Mouse (Mus musculus) ES-E14 (cell line): Measurements from ENCODE around the gene Uaca. TPM values are rescaled to one million over a fixed set of nuclear protein-coding genes. Genes with fewer than 3 reads are reported as not detected.
A peak's percentile ranks its signal among the peaks of the same experiment; 100 is the strongest.

ENCODE experiments used
- DNase-seq: peaks from one replicate; pipeline ENCODE4 v3.0.0-alpha.2; 2013; ENCODE audit warnings: low read depth, low spot score
- H3K27ac ChIP-seq: 2 replicates; pipeline ENCODE4 v1.5.1; 2012; ENCODE audit warnings: low read depth, mild to moderate bottlenecking, low read length, moderate library complexity, mixed read lengths; ENCODE audit not compliant: poor library complexity, insufficient read depth, severe bottlenecking
- H3K36me3 ChIP-seq: 2 replicates; pipeline ENCODE4 v1.6.1; 2012; ENCODE audit warnings: mild to moderate bottlenecking, low read length, moderate library complexity, mixed read lengths; ENCODE audit not compliant: control insufficient read depth, poor library complexity, insufficient read depth, severe bottlenecking
- H3K4me1 ChIP-seq, 2 experiments: fragments of 150-350 bp in 1 of 2; sonication (generic) in 1 of 2; 2 replicates each; pipeline ENCODE4 v1.6.1; 2012; ENCODE audit warnings: low read length in 2 of 2, mild to moderate bottlenecking in 1 of 2, mixed read lengths in 1 of 2; ENCODE audit not compliant: control insufficient read depth in 2 of 2, insufficient read depth in 2 of 2, poor library complexity in 1 of 2
- H3K4me3 ChIP-seq, 2 experiments: fragments of 150-350 bp in 1 of 2; sonication (generic) in 1 of 2; 2 replicates each; pipeline ENCODE4 v1.5.1; 2012; ENCODE audit warnings: low read length in 2 of 2, low read depth in 1 of 2, mild to moderate bottlenecking in 1 of 2, mixed read lengths in 1 of 2; ENCODE audit not compliant: insufficient read depth in 1 of 2, poor library complexity in 1 of 2, severe bottlenecking in 1 of 2
- H3K9ac ChIP-seq: 2 replicates; pipeline ENCODE4 v1.6.1; 2012; ENCODE audit warnings: low read depth, mild to moderate bottlenecking, low read length, mixed read lengths; ENCODE audit not compliant: poor library complexity, insufficient read depth, severe bottlenecking
- H3K9me3 ChIP-seq: fragments of 150-350 bp; sonication (generic); 2 replicates; pipeline ENCODE4 v1.6.1; 2012; ENCODE audit warnings: low read depth, mild to moderate bottlenecking, low read length; ENCODE audit not compliant: control insufficient read depth, insufficient read depth
- CHD2 ChIP-seq: IDR thresholded peaks from 2 replicates; pipeline ENCODE4 v1.6.1; 2014; ENCODE audit warnings: mild to moderate bottlenecking, low read depth, low read length, inconsistent platforms
- HCFC1 ChIP-seq: IDR thresholded peaks from 2 replicates; pipeline ENCODE4 v1.6.1; 2012; ENCODE audit warnings: low read length, inconsistent platforms, borderline replicate concordance; ENCODE audit not compliant: insufficient read depth
- MAFK ChIP-seq: IDR thresholded peaks from 2 replicates; pipeline ENCODE4 v1.6.1; 2014; ENCODE audit warnings: mild to moderate bottlenecking, low read depth, low read length, inconsistent platforms; ENCODE audit not compliant: insufficient read depth
- ZC3H11A ChIP-seq: IDR thresholded peaks from 2 replicates; pipeline ENCODE4 v1.6.1; 2012; ENCODE audit warnings: low read depth, mild to moderate bottlenecking, inconsistent platforms, low read length, borderline replicate concordance
- ZNF384 ChIP-seq: IDR thresholded peaks from 2 replicates; pipeline ENCODE4 v1.6.1; 2012; ENCODE audit warnings: low read depth, low read length, inconsistent platforms
- in situ Hi-C, 2 experiments: fragments of 600-800 bp; cut with MboI; formaldehyde crosslinking; loops; one replicate each; pipeline ENCODE4 v1.15.1; 2025; ENCODE audit warnings: low sequenced_read_pairs in 2 of 2, inconsistent platforms in 1 of 2; ENCODE audit not compliant: unreplicated experiment in 2 of 2
- total RNA-seq: library from RNA; depleted of rRNA; stranded (reverse); fragments of 300-350 nt; gene quantifications from 2 replicates; pipeline ENCODE4 v1.2.3, GENCODE M21; 2012

Gene Uaca
- total RNA-seq, 1 experiment = 22.1 TPM

DNA sequence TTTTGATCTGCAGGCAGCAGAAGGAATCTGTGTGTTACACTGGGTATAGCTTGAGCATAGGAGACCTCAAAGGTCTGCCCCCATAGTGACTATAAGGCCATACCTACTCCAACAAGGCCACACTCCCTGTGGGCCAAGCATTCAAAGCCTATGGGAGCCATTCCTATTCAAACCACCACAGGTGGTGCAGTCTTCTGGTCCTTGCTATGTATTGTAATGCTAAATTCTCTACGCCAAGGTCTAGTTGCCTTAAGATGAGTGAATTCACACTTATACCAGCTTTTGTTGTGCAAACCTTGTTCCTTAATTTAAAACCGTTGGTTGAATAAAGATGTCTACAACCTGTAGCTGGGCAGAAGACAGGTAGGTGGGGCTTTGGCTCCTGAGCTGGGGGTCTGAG is 46.2 kb upstream of the Uaca start:
- Histone ChIP-seq H3K4me1 (no peaks in the 10 kb centered on the region), H3K9me3 (no peaks in the 10 kb centered on the region), H3K36me3 (no peaks in the 10 kb centered on the region), H3K4me3 (no peak overlapping the region), H3K9ac (no peak overlapping the region), H3K27ac (no peak overlapping the region)
- no peak for DNase-seq
- TF ChIP-seq MAFK (no peak), HCFC1 (no peak), ZC3H11A (no peak), CHD2 (no peak), ZNF384 (no peak)
- in situ Hi-C loops = no loop called here

DNA sequence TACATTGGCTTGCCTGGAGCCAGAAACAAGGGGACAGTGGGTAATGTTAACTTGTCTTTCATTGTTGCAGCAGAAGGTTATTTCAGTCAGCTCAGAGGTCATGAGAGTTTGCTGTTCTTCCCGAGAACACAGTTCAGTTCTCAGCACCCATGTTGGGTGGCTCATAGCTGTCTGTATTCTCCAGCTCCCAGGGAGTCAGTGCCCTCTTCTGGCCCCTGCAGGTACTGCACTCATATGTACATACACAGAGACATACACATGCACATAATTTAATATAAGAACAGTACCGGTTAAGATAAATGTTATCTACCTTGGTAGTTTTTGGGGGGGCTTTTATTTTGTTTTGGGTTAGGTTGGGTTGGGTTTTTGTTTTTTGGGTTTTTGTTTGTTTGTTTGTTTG is 45.2 kb upstream of the Uaca start:
- no peak for TF ChIP-seq HCFC1
- TF ChIP-seq ZNF384 = no peak
- no peak for TF ChIP-seq MAFK
- TF ChIP-seq ZC3H11A = no peak
- TF ChIP-seq CHD2 = no peak
- no peak overlapping the region for H3K9ac ChIP-seq
- DNase-seq = peak; percentile 40
- in situ Hi-C loops = no loop called here
- H3K4me3 ChIP-seq = no peak overlapping the region
- no peaks in the 10 kb centered on the region for H3K9me3 ChIP-seq
- H3K27ac ChIP-seq = no peak overlapping the region
- H3K36me3 ChIP-seq = no peaks in the 10 kb centered on the region
- no peaks in the 10 kb centered on the region for H3K4me1 ChIP-seq

DNA sequence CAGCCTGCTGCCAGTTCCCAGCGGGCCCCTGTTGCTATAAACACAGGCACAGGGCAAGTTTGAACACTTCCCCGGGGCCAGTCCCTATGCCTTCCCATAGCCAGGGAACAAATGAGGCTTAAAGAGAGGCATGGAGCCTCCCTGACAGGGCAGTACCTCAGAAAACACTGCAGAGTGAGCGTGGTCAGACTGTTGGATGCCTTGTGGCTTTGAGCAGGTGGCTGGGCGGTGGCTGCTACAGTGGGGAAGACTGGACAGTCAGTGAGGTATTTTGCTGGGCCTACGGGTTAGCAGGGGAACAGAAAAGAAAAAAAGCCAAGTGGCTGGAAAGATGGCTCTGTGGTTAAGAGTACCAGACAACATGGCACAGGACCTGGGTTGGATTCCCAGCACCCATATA is 43.2 kb upstream of the Uaca start:
- H3K27ac ChIP-seq = no peak overlapping the region
- no peaks in the 10 kb centered on the region for H3K9me3 ChIP-seq
- no peak for DNase-seq
- in situ Hi-C loops = no loop called here
- H3K4me3 ChIP-seq = no peak overlapping the region
- no peaks in the 10 kb centered on the region for H3K36me3 ChIP-seq
- H3K4me1 ChIP-seq = no peaks in the 10 kb centered on the region
- TF ChIP-seq CHD2 (no peak), HCFC1 (no peak), MAFK (no peak), ZNF384 (no peak), ZC3H11A (no peak)
- H3K9ac ChIP-seq = no peak overlapping the region

DNA sequence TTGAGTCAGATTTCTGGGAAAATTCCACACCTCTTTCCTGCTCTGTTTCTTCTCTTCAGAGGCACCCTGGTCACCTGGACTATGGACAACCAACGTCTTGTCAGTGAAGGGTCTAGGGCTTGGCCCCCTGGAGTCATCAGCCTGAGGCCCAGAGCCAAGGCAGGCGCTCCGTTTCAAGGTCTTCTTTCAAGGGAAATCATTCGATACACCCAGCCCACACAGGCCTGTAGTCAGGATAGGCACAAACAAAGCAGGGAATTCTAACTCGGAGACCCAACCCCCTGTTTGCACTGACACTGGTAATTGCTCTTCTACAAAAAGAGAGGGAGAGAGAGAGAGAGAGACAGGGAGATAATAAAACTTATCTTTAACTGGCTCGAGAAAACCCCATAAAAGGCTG is 42.4 kb upstream of the Uaca start:
- in situ Hi-C loops = no loop called here
- H3K9me3 ChIP-seq = no peaks in the 10 kb centered on the region
- no peaks in the 10 kb centered on the region for H3K36me3 ChIP-seq
- H3K27ac ChIP-seq = no peak overlapping the region
- no peak overlapping the region for H3K4me3 ChIP-seq
- H3K9ac ChIP-seq = no peak overlapping the region
- no peak for DNase-seq
- H3K4me1 ChIP-seq = no peaks in the 10 kb centered on the region
- TF ChIP-seq CHD2 (no peak), HCFC1 (no peak), MAFK (no peak), ZNF384 (no peak), ZC3H11A (no peak)

DNA sequence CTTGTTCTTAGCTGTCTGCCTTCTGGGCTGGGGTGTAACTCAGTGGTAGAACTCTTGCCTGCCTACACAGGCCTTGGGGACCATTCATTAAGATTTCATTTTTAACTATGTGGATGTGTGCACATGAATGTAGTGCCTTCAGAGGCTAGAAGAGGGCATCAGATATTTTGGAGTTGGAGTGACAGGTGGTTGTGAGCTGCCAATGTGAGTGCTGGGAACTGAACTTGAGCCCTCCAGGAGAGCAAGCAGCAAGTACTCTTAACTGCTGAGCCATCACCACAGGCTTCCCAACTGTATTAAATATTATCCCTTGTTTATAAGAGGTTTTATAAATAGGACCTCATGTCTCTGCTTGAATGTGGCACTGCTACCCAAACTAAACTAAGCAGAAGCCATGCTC is 41.7 kb upstream of the Uaca start:
- Histone ChIP-seq H3K9ac (no peak overlapping the region), H3K36me3 (no peaks in the 10 kb centered on the region), H3K4me1 (no peaks in the 10 kb centered on the region), H3K9me3 (no peaks in the 10 kb centered on the region), H3K4me3 (no peak overlapping the region), H3K27ac (no peak overlapping the region)
- TF ChIP-seq ZNF384 = no peak
- TF ChIP-seq ZC3H11A = no peak
- TF ChIP-seq HCFC1 = no peak
- TF ChIP-seq CHD2 = no peak
- no peak for TF ChIP-seq MAFK
- in situ Hi-C loops = no loop called here
- DNase-seq = no peak
